Mouse (Mus musculus): ENCODE measurements around the gene Saa1. TPM values are rescaled to one million over a fixed set of nuclear protein-coding genes. Genes with fewer than 3 reads are reported as not detected.
A peak's percentile ranks its signal among the peaks of the same experiment; 100 is the strongest.
"Not testable (repeated sequence)": the region's sequence is repeated elsewhere in the genome, so short reads cannot be mapped to it uniquely, and the experiment has no call there.

The Saa1 gene
- polyA plus RNA-seq, 1 experiment from 2014 or later, result not detected

DNA sequence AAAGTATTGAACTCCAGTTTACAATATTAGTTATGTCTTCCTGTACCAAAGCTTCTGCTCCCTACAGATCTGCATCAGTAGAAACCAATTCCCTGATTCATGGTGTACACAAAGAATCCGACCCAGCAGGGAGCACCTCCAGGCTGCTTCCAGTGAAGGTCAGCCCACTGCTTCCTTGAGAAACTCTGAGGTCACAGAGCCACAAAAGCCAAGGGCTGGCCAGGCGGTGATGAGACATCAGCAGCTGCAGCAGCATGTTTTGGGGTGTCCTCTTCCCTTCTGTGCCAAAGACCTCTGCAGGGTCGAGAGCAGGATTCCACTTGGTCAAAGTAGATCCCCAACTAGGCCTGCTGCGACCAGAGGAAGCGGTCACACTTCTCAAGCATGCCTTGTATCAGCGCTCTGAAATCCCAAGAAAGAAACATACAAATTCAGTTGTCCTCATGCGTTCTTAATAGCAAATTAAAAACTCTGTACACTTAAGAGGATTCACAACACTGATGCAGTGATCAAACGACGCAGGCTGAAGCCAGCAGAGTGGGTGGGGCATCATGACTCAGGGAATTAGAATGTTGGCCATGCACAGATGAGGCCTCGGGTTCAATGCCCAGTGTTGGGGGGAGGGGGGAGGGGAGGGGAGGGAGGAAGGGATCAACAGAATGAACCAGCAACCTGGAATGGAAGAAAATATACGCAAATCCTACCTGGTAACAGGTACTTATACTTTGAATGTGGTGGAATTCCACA is 18.4 kb upstream of the Saa1 start:
- peaks cover 57% of the 10 kb centered on the region for H3K36me3 ChIP-seq (ENCODE audit: insufficient read depth)
- H3K9me3 ChIP-seq (ENCODE audit: low read depth, low read length), result no peaks in the 10 kb centered on the region
- TF ChIP-seq CTCF (IDR thresholded peaks at IDR 0.05; ENCODE audit: low read depth), result no peak
- no peak for DNase-seq
- no peaks in the 10 kb centered on the region for H3K4me1 ChIP-seq (ENCODE audit: insufficient read depth)
- ATAC-seq (ENCODE audit: insufficient read depth), result no peak
- H3K27ac ChIP-seq (ENCODE audit: low read depth), result no peak overlapping the region
- no peak overlapping the region for H3K4me2 ChIP-seq
- 74% methylated on average over 11 of the region's 11 CpGs for WGBS
- no peak overlapping the region for H3K4me3 ChIP-seq (ENCODE audit: low read depth, low read length)
- no peak overlapping the region for H3K9ac ChIP-seq
- H3K27me3 ChIP-seq (ENCODE audit: insufficient read depth, low read length), result no peaks in the 10 kb centered on the region

DNA sequence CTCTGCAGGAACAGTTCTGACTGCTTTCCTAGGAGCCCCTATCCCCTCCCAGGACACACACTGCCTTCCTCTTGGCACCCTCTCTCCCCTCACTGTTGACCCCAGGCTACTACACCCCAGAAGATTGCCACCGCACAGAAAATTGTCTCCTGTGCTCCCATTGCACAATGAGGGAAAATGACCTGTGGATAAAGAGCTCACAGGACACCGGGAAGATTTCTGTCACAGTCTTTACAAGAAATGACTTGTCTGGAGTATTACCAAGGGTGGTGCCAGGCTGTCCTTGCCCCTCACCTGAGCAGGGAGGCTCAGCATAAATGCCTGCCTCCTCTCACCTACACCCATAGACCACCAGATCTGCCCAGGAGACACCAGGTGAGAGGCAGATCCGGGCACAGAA is 8.7 kb upstream of the Saa1 start, which contains the start of gene Saa2:
Saa2 (plus strand) TSS at position 301 of the 400 bp plus-strand sequence.
- H3K36me3 ChIP-seq (ENCODE audit: insufficient read depth), result no peaks in the 10 kb centered on the region
- H3K9me3 ChIP-seq (ENCODE audit: low read depth, low read length), result no peaks in the 10 kb centered on the region
- H3K27ac ChIP-seq (ENCODE audit: low read depth), result no peak within 1 kb of the TSS
- WGBS, result 60% methylated on average over 3 of the region's 3 CpGs
- no peak within 1 kb of the TSS for H3K9ac ChIP-seq
- no peak for TF ChIP-seq CTCF (IDR thresholded peaks at IDR 0.05; ENCODE audit: low read depth)
- ATAC-seq (ENCODE audit: insufficient read depth), result no peak
- no peak within 1 kb of the TSS for H3K4me2 ChIP-seq
- H3K27me3 ChIP-seq (ENCODE audit: insufficient read depth, low read length), result no peaks in the 10 kb centered on the region
- no peaks in the 10 kb centered on the region for H3K4me1 ChIP-seq (ENCODE audit: insufficient read depth)
- no peak within 1 kb of the TSS for H3K4me3 ChIP-seq (ENCODE audit: low read depth, low read length)
- no peak for DNase-seq

DNA sequence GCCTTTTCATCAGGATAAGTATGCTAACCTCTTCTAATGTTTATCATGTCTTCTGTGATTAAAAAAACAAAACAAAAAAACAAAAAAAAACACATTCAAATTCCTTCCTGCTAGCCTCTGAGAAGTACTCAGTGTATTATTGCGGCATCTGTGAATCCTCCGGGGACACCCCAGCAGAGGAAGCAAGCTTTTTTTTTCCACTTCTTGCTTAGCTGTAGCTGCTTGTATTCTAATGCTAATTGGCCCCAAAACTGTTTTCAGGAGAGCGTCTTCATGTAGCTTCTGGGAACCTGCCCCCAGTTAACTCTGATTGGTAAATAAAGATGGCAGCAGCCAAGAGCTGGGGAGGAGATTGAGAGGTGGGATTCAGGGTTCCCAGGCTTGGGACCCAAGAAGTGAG is 5.7 kb upstream of the Saa1 start:
- H3K27me3 ChIP-seq (ENCODE audit: insufficient read depth, low read length), result no peaks in the 10 kb centered on the region
- no peak for ATAC-seq (ENCODE audit: insufficient read depth)
- no peaks in the 10 kb centered on the region for H3K9me3 ChIP-seq (ENCODE audit: low read depth, low read length)
- no peaks in the 10 kb centered on the region for H3K36me3 ChIP-seq (ENCODE audit: insufficient read depth)
- 59% methylated on average over 3 of the region's 3 CpGs for whole genome bisulfite sequencing
- no peak overlapping the region for H3K9ac ChIP-seq
- H3K4me3 ChIP-seq (ENCODE audit: low read depth, low read length), result no peak overlapping the region
- no peak overlapping the region for H3K4me2 ChIP-seq
- DNase-seq, result no peak
- TF ChIP-seq CTCF (IDR thresholded peaks at IDR 0.05; ENCODE audit: low read depth), result no peak
- H3K27ac ChIP-seq (ENCODE audit: low read depth), result no peak overlapping the region
- H3K4me1 ChIP-seq (ENCODE audit: insufficient read depth), result no peaks in the 10 kb centered on the region

DNA sequence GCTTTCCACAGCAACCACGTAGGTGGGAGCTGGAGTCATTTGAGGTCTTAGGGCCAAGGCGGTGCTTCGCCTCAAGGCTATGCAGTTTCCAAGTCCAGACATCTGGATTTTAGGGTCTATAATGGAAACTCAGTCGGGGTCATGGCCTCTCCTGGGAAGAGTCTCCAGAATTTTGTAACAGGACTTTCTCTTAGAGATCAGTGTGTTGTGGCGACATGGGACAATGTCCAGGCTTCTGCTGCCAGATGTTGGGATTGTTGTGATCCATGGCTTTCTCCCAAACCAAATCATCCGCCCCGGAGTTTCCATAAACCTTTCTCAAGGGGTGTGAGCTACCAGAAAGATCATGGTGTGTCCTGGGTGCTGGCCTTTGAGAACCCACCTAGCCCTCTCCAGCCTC is 3.6 kb upstream of the Saa1 start:
- H3K4me1 ChIP-seq (ENCODE audit: insufficient read depth), result no peaks in the 10 kb centered on the region
- no peak overlapping the region for H3K4me2 ChIP-seq
- no peaks in the 10 kb centered on the region for H3K27me3 ChIP-seq (ENCODE audit: insufficient read depth, low read length)
- no peak for DNase-seq
- H3K4me3 ChIP-seq (ENCODE audit: low read depth, low read length), result no peak overlapping the region
- no peak for ATAC-seq (ENCODE audit: insufficient read depth)
- no peaks in the 10 kb centered on the region for H3K9me3 ChIP-seq (ENCODE audit: low read depth, low read length)
- no peak overlapping the region for H3K9ac ChIP-seq
- no peaks in the 10 kb centered on the region for H3K36me3 ChIP-seq (ENCODE audit: insufficient read depth)
- TF ChIP-seq CTCF (IDR thresholded peaks at IDR 0.05; ENCODE audit: low read depth), result no peak
- 81% methylated on average over 7 of the region's 7 CpGs for WGBS
- H3K27ac ChIP-seq (ENCODE audit: low read depth), result no peak overlapping the region

DNA sequence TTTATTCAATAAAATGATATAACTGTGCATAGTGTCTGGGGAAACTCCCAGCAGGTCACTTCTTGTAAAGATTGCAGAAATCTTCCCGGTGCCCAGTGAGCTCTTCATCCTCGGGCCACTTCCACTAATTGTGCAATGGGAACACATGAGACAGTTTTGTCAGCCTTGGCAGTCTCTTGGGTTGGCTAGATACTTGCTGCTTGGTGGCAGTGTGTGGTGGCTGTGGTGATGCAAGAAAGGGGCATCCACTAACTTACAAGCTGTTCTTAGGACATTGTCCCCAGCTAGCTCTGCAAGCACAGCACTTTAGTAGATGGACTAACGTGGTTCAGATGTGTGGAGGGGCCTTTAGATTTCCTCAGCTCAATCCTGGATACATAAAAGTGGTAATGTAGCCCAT is 3.0 kb upstream of the Saa1 start:
- Histone ChIP-seq H3K4me1 (ENCODE audit: insufficient read depth) (no peaks in the 10 kb centered on the region), H3K9me3 (ENCODE audit: low read depth, low read length) (no peaks in the 10 kb centered on the region), H3K4me3 (ENCODE audit: low read depth, low read length) (no peak overlapping the region), H3K9ac (no peak overlapping the region), H3K27ac (ENCODE audit: low read depth) (no peak overlapping the region), H3K27me3 (ENCODE audit: insufficient read depth, low read length) (no peaks in the 10 kb centered on the region), H3K4me2 (no peak overlapping the region), H3K36me3 (ENCODE audit: insufficient read depth) (no peaks in the 10 kb centered on the region)
- WGBS, result 76% methylated on average over 3 of the region's 3 CpGs
- DNase-seq (no peak), ATAC-seq (ENCODE audit: insufficient read depth) (no peak)
- no peak for TF ChIP-seq CTCF (IDR thresholded peaks at IDR 0.05; ENCODE audit: low read depth)

DNA sequence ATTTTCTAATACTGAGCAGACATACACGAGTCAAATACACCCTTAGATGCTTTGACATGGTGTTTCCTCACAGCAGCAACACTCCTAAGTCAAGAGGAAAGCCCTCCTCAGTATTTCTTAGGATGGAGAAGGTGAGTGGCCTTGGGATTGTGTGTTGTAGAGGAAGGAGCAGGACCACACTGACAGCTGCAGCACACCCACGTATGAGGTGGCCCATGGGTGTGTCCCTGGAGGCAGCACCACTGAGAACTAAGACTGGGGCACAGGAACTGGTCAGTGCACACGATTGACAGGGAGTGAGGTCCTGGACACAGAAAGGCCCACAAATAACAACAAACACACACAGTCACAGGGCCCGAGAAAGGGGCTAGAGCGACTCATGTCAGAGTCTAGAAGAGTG is 2.7 kb downstream of the Saa1 start:
- H3K9ac ChIP-seq; H3K27me3 ChIP-seq (ENCODE audit: insufficient read depth, low read length); H3K4me3 ChIP-seq (ENCODE audit: low read depth, low read length); H3K27ac ChIP-seq (ENCODE audit: low read depth); ATAC-seq (ENCODE audit: insufficient read depth); H3K4me2 ChIP-seq; H3K9me3 ChIP-seq (ENCODE audit: low read depth, low read length); DNase-seq; H3K4me1 ChIP-seq (ENCODE audit: insufficient read depth); H3K36me3 ChIP-seq (ENCODE audit: insufficient read depth): not testable (repeated sequence)
- 68% methylated on average over 5 of the region's 5 CpGs for WGBS

DNA sequence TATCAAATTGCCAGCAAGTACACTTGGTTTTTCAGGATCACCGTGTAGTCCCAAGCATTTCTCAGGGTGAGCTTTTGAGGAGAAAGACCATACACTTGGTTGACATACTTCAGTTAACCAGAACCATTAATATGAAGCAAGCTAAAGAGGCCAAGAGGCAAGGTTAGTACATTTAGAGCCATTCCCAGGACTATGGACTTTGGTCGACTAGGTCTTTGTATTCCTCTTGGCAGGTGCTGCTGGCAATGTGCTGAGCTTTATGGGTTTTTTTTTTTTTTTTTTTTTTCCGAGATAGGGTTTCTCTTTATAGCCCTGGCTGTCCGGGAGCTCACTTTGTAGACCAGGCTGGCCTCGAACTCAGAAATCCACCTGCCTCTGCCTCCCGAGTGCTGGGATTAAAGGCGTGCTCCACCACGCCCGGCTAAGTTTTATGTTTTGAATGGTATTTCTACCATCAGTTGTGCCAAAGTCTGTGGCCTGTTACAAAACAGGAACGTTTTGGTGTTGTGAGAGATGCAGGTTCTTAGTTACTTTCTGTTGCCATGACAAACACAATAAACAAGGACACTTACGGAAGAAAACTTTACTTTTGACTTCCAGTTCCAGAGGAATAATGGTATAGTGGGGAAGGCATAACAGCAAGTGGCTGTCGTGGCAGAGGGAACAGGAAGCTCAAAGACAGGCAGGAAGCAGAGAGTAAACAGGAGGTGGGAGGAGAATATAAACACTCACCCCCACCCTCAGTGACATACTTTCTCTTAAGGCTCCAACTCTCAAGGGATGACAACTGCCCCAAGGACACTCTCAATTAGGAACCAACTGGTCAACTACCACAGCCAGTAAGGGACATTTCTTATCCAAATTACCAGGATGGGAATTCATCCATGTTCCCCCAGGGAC is 4.0 kb downstream of the Saa1 start:
- Histone ChIP-seq H3K4me3 (ENCODE audit: low read depth, low read length) (no peak overlapping the region), H3K9me3 (ENCODE audit: low read depth, low read length) (no peaks in the 10 kb centered on the region), H3K4me2 (no peak overlapping the region), H3K36me3 (ENCODE audit: insufficient read depth) (no peaks in the 10 kb centered on the region), H3K4me1 (ENCODE audit: insufficient read depth) (no peaks in the 10 kb centered on the region), H3K27ac (ENCODE audit: low read depth) (no peak overlapping the region), H3K9ac (no peak overlapping the region), H3K27me3 (ENCODE audit: insufficient read depth, low read length) (no peaks in the 10 kb centered on the region)
- no peak for TF ChIP-seq CTCF (IDR thresholded peaks at IDR 0.05; ENCODE audit: low read depth)
- DNase-seq, result peak; percentile 18
- no peak for ATAC-seq (ENCODE audit: insufficient read depth)
- WGBS, result 77% methylated on average over 12 of the region's 12 CpGs

All from lung, embryonic 14.5 days (tissue).